Mouse (Mus musculus): ENCODE data around the gene Gm5244.

The Gm5244 gene

GRCm38 (mm10) chr19:12846382-12846781, at the start of gene Gm5244:
Gene Gm5244 (plus strand): TSS chr19:12846682.
- DNase-seq (ENCODE audit: low read depth, low spot score) = no peak

GRCm38 (mm10) chr19:12797071-12797470, 49.4 kb upstream of the Gm5244 start:
- DNase-seq (ENCODE audit: low read depth, low spot score) = peak; percentile 63

GRCm38 (mm10) chr19:12798404-12798803, 48.1 kb upstream of the Gm5244 start:
- peak; percentile 71 for DNase-seq (ENCODE audit: low read depth, low spot score)

- DNase-seq (ENCODE audit: low read depth, low spot score) = peak; percentile 7
Observed at GRCm38 (mm10) chr19:12799081-12799480, 47.4 kb upstream of the Gm5244 start.

GRCm38 (mm10) chr19:12800621-12801020, 45.9 kb upstream of the Gm5244 start:
- peak; percentile 28 for DNase-seq (ENCODE audit: low read depth, low spot score)

GRCm38 (mm10) chr19:12801046-12801445, 45.4 kb upstream of the Gm5244 start:
- peak; percentile 33 for DNase-seq (ENCODE audit: low read depth, low spot score)

- no peak for DNase-seq (ENCODE audit: low read depth, low spot score)
Observed at GRCm38 (mm10) chr19:12802830-12803229, 43.7 kb upstream of the Gm5244 start.

- DNase-seq (ENCODE audit: low read depth, low spot score) = no peak
Observed at GRCm38 (mm10) chr19:12804237-12804636, 42.2 kb upstream of the Gm5244 start.

GRCm38 (mm10) chr19:12805730-12806129, 40.8 kb upstream of the Gm5244 start:
- DNase-seq (ENCODE audit: low read depth, low spot score) = peak; percentile 21

GRCm38 (mm10) chr19:12806214-12806613, 40.3 kb upstream of the Gm5244 start:
- DNase-seq (ENCODE audit: low read depth, low spot score) = peak; percentile 62

- no peak for DNase-seq (ENCODE audit: low read depth, low spot score)
Observed at GRCm38 (mm10) chr19:12812644-12813364, 33.7 kb upstream of the Gm5244 start.

- no peak for DNase-seq (ENCODE audit: low read depth, low spot score)
Observed at GRCm38 (mm10) chr19:12813883-12814282, 32.6 kb upstream of the Gm5244 start.

GRCm38 (mm10) chr19:12818507-12818906, 28.0 kb upstream of the Gm5244 start:
- no peak for DNase-seq (ENCODE audit: low read depth, low spot score)

GRCm38 (mm10) chr19:12820383-12820782, 26.1 kb upstream of the Gm5244 start:
- peak; percentile 84 for DNase-seq (ENCODE audit: low read depth, low spot score)

GRCm38 (mm10) chr19:12824549-12824948, 21.9 kb upstream of the Gm5244 start:
- DNase-seq (ENCODE audit: low read depth, low spot score) = peak; percentile 45

- no peak for DNase-seq (ENCODE audit: low read depth, low spot score)
Observed at GRCm38 (mm10) chr19:12830823-12831430, 15.6 kb upstream of the Gm5244 start.

- no peak for DNase-seq (ENCODE audit: low read depth, low spot score)
Observed at GRCm38 (mm10) chr19:12831559-12831958, 14.9 kb upstream of the Gm5244 start.

- peak; percentile 80 for DNase-seq (ENCODE audit: low read depth, low spot score)
Observed at GRCm38 (mm10) chr19:12833625-12834024, 12.9 kb upstream of the Gm5244 start.

- DNase-seq (ENCODE audit: low read depth, low spot score) = no peak
Observed at GRCm38 (mm10) chr19:12838507-12838906, 8.0 kb upstream of the Gm5244 start.

- no peak for DNase-seq (ENCODE audit: low read depth, low spot score)
Observed at GRCm38 (mm10) chr19:12856983-12857382, 10.5 kb downstream of the Gm5244 start, which contains the start of gene Olfr1444. Gene Olfr1444 (plus strand): TSS chr19:12857283.

- no peak for DNase-seq (ENCODE audit: low read depth, low spot score)
Observed at GRCm38 (mm10) chr19:12883555-12883954, 37.1 kb downstream of the Gm5244 start, which contains the start of gene Olfr1445. Gene Olfr1445 (plus strand): TSS chr19:12883855.

- no peak for DNase-seq (ENCODE audit: low read depth, low spot score)
Observed at GRCm38 (mm10) chr19:12893424-12893823, 46.9 kb downstream of the Gm5244 start, which contains the start of gene Olfr1446. Gene Olfr1446 (minus strand): TSS chr19:12893524.
